Mouse (Mus musculus) heart, embryonic 14.5 days (tissue): Measurements from ENCODE around the gene Lck. TPM values are rescaled to one million over a fixed set of nuclear protein-coding genes. Genes with fewer than 3 reads are reported as not detected.

Source experiments
- ATAC-seq: fragments of 200-750 bp; cut with Nextera tagmentation; 2 replicates; pipeline ENCODE4 v1.8.0; 2017; ENCODE audit warnings: low read depth, moderate TSS enrichment; ENCODE audit not compliant: insufficient number of reproducible peaks, insufficient read depth, low FRiP score
- H3K27ac ChIP-seq, 2 experiments: fragments of 200-500 bp in 1 of 2; fragments of 300-500 bp in 1 of 2; sonication (generic) in 1 of 2; replicated peaks in 1 of 2; 2 replicates each; pipeline ENCODE4 v1.5.1; 2012 to 2014; ENCODE audit warnings: low read depth in 2 of 2, low read length in 2 of 2, control low read depth in 1 of 2, mild to moderate bottlenecking in 1 of 2, mixed read lengths in 1 of 2; ENCODE audit not compliant: control insufficient read depth in 1 of 2, insufficient read depth in 1 of 2
- H3K27me3 ChIP-seq: fragments of 300-500 bp; sonication (generic); 2 replicates; pipeline ENCODE4 v1.6.1; 2014; ENCODE audit warnings: mild to moderate bottlenecking, low read length, control low read depth; ENCODE audit not compliant: control insufficient read depth, insufficient read depth
- H3K36me3 ChIP-seq: fragments of 300-500 bp; sonication (generic); 2 replicates; pipeline ENCODE4 v1.6.1; 2014; ENCODE audit warnings: mild to moderate bottlenecking, control low read depth, low read length, mixed read lengths; ENCODE audit not compliant: control insufficient read depth, insufficient read depth
- H3K4me1 ChIP-seq, 2 experiments: fragments of 200-500 bp in 1 of 2; fragments of 300-500 bp in 1 of 2; sonication (generic) in 1 of 2; 2 replicates each; pipeline ENCODE4 v1.6.1; 2012 to 2014; ENCODE audit warnings: low read length in 2 of 2, control low read depth in 1 of 2, mixed read lengths in 1 of 2; ENCODE audit not compliant: control insufficient read depth in 2 of 2, insufficient read depth in 2 of 2
- H3K4me2 ChIP-seq: fragments of 300-500 bp; sonication (generic); 2 replicates; pipeline ENCODE4 v1.6.1; 2014; ENCODE audit warnings: mild to moderate bottlenecking, low read length
- H3K4me3 ChIP-seq, 2 experiments: fragments of 200-500 bp in 1 of 2; fragments of 300-500 bp in 1 of 2; sonication (generic) in 1 of 2; 2 replicates each; pipeline ENCODE4 v1.5.1; 2012 to 2014; ENCODE audit warnings: low read length in 2 of 2, mild to moderate bottlenecking in 2 of 2, control low read depth in 1 of 2, low read depth in 1 of 2, moderate library complexity in 1 of 2; ENCODE audit not compliant: control insufficient read depth in 1 of 2, insufficient read depth in 1 of 2
- H3K9ac ChIP-seq: fragments of 300-500 bp; sonication (generic); 2 replicates; pipeline ENCODE4 v1.6.1; 2014; ENCODE audit warnings: mild to moderate bottlenecking, low read length
- H3K9me3 ChIP-seq: fragments of 300-500 bp; sonication (generic); 2 replicates; pipeline ENCODE4 v1.6.1; 2016; ENCODE audit warnings: low read length, control low read depth; ENCODE audit not compliant: control insufficient read depth
- WGBS: fragments of 180-500 bp; shearing (Covaris S2); extraction: QIAGEN DNeasy Blood & Tissue Kit; methylation state at CpG from one replicate; pipeline ENCODE4 v1.1.7; 2014; 5-methylcytosine and 5-hydroxymethylcytosine counted together
- polyA plus RNA-seq: library from polyadenylated mRNA; unstranded; fragments of >200 nt; fragmentation: Nextera tagmentation; extraction: Ambion mirVana; gene quantifications from 2 replicates; pipeline ENCODE4 v1.2.1, GENCODE M21; 2014

The Lck gene
- polyA plus RNA-seq, 1 experiment from 2014 or later: 2.6 TPM

DNA sequence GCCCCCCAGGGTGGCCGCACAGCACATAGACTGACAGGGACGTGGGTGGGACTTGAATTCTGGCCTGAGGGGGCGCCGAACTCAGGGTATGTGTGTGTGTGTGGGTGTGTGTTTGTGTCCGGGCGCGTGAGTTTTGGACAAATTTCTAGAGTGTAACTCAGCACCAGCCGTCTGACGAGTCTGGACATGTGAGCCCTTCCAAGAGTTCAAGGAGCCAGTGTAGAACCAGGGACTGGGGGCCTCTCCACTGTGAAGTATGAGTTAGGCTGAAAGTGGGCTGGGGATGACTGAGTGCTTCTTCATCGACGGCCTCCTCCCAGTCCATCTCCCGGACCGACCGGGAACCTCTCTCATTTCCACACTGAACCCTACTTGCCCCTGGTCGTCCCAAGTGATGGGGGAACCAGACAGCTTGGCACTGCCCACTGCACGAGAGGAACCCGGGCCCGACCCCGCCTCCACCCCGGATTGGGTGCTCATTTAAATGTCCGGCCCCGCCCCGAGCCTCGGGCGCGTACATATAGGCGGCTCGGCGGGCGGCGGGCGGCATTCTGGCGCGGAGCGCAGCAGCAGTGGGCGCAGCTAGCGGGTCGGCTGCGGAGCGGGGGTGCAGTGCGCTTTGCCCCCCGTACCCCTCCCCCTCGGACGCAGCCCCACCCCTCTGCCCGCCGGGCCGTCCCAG lies 60.2 kb downstream of the Lck start, which contains the start of gene Marcksl1:
TSS of gene Marcksl1 (plus strand) at position 496 of the 682 bp plus-strand sequence.
- peak within 1 kb of the TSS; percentile 99 for H3K9ac ChIP-seq
- H3K4me3 ChIP-seq: peak within 1 kb of the TSS; percentile 67 to 72
- H3K27me3 ChIP-seq: no peaks in the 10 kb centered on the region
- no peaks in the 10 kb centered on the region for H3K9me3 ChIP-seq
- peaks cover 22% of the 10 kb centered on the region in 2 experiments for H3K4me1 ChIP-seq
- H3K4me2 ChIP-seq: peak within 1 kb of the TSS; percentile 73
- 6% methylated on average over 46 of the region's 47 CpGs for WGBS
- ATAC-seq: peak; percentile 84
- peak within 1 kb of the TSS; percentile 37 to 82; a peak in 3 of 4 replicates for H3K27ac ChIP-seq
- H3K36me3 ChIP-seq: peaks cover 33% of the 10 kb centered on the region

DNA sequence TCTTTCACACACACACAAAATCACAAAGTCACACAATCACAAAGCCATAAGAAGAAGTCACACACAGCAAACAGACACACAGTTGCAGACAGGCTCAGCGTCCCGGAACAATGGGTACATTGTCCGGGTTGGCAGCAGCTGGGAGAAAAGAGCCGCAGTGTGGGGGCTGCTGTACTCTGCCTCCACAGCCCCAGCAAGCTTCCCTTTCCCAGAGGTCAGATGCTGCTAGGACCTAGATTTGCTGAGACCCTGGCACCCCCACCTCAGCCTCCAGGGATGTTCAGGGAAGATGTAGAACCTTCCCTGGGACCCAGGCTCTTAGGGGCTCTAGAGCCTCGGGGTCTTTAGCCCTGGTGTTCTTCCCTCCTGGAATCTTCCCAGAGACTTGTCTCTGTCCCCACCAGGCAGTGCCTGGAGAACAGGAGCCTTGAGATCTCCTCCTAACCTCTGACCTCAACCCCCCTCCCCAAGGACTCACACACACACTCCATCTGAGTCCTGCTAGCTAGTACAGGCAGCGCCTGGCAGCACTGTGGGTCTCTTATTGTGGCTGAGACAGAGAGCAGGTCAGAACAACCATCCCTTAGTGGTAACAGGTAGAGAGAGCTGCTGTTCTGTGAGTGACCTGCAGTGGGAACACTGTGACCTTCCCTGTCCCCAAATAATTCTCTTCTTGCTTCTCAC lies 61.9 kb downstream of the Lck start:
- Histone ChIP-seq H3K4me3 (no peak overlapping the region), H3K36me3 (peaks cover 16% of the 10 kb centered on the region), H3K4me1 (peaks cover 25 to 27% of the 10 kb centered on the region in 2 experiments), H3K4me2 (no peak overlapping the region), H3K9me3 (no peaks in the 10 kb centered on the region), H3K27me3 (no peaks in the 10 kb centered on the region), H3K9ac (0 out of 2 replicates have a peak overlapping the region, but pooled peaks have one; percentile 11), H3K27ac (peak overlapping the region in 1 of 2 experiments; percentile 12; a peak in 1 of 4 replicates)
- WGBS: 59% methylated on average over 6 of the region's 6 CpGs
- ATAC-seq: no peak

GRCm38 (mm10) chr4:129510723-129511412 lies 62.6 kb downstream of the Lck start:
- peak overlapping the region in 1 of 2 experiments; percentile 12; a peak in 1 of 4 replicates for H3K27ac ChIP-seq

GRCm38 (mm10) chr4:129509650-129510049 lies 63.8 kb downstream of the Lck start:
- Histone ChIP-seq H3K27ac (no peak overlapping the region), H3K9ac (no peak overlapping the region), H3K27me3 (no peaks in the 10 kb centered on the region), H3K4me3 (no peak overlapping the region), H3K36me3 (no peaks in the 10 kb centered on the region), H3K4me2 (no peak overlapping the region), H3K4me1 (peaks cover 24 to 25% of the 10 kb centered on the region in 2 experiments), H3K9me3 (no peaks in the 10 kb centered on the region)
- WGBS: 63% methylated on average over 3 of the region's 3 CpGs
- ATAC-seq: no peak

More at GRCm38 (mm10) chr4:129510723-129511412, 62.6 kb downstream of the Lck start:
- peaks cover 11% of the 10 kb centered on the region for H3K36me3 ChIP-seq
- no peak overlapping the region for H3K4me3 ChIP-seq
- no peak overlapping the region for H3K4me2 ChIP-seq
- H3K9me3 ChIP-seq: no peaks in the 10 kb centered on the region
- no peak for ATAC-seq
- no peak overlapping the region for H3K9ac ChIP-seq
- H3K27me3 ChIP-seq: no peaks in the 10 kb centered on the region
- WGBS: 64% methylated on average over 6 of the region's 6 CpGs
- peaks cover 24 to 27% of the 10 kb centered on the region in 2 experiments for H3K4me1 ChIP-seq

DNA sequence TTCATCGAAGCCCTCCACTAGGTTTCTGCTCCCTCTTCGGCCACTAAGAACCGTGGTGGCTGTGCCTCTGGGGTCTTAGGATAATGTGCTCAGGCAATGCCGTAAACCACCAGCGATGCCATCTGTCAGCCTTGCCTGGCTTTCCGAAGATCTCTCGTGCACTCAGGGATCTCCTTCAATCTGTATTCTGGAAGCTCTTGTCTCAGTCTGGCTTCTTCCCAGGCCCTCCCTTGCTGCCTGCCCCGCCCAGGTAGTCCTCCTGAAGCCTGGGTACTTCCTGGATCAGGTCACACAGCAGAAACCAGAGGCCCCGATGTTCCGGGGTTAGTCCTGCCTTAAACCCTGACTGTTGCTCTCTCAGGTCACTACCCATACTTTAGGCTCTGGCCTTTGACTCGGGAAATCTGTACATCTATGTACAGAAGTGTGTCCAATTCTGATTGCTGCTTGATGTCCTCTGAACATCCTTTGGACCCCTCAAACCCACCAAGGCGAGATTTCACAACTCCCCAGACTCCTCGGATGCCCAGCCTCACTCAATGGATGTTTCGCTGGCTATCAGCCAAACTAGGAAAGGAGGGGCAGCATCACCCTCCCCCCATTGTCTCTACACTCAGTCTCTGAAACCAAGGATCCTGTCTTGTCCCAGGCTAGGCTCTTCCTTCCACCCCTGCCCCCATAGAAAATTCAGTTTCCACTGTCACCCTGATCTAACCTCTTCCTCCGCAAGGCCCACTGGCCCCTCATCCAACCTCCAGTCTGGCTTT lies 64.4 kb downstream of the Lck start:
- H3K4me1 ChIP-seq: peaks cover 29% of the 10 kb centered on the region in 2 experiments
- no peak overlapping the region for H3K4me3 ChIP-seq
- no peak overlapping the region for H3K9ac ChIP-seq

GRCm38 (mm10) chr4:129508237-129508515 lies 65.3 kb downstream of the Lck start:
- Histone ChIP-seq H3K9ac (no peak overlapping the region), H3K27me3 (no peaks in the 10 kb centered on the region), H3K27ac (peak overlapping the region in 1 of 2 experiments; percentile 50; a peak in 2 of 4 replicates), H3K4me3 (no peak overlapping the region), H3K4me2 (no peak overlapping the region; the same call in 1 of the 2 replicates), H3K9me3 (no peaks in the 10 kb centered on the region), H3K4me1 (peaks cover 35% of the 10 kb centered on the region in 2 experiments), H3K36me3 (no peaks in the 10 kb centered on the region)
- 22% methylated on average over 3 of the region's 3 CpGs for WGBS
- peak; percentile 37; the same call in 1 of the 2 replicates for ATAC-seq

More for the DNA sequence above, 64.4 kb downstream of the Lck start:
- Histone ChIP-seq H3K9me3 (no peaks in the 10 kb centered on the region), H3K27me3 (no peaks in the 10 kb centered on the region), H3K27ac (peak overlapping the region in 1 of 2 experiments; percentile 50; a peak in 2 of 4 replicates), H3K36me3 (no peaks in the 10 kb centered on the region), H3K4me2 (no peak overlapping the region)
- WGBS: 59% methylated on average over 15 of the region's 15 CpGs
- no peak for ATAC-seq
